Mouse (Mus musculus) liver (tissue): Measurements from ENCODE around the gene Ran.

ENCODE experiments used
- DNase-seq: peaks from one replicate; pipeline ENCODE4 v3.0.0-alpha.2; 2020; ENCODE audit warnings: mixed read lengths

Ran gene

GRCm38 (mm10) chr5:129065946-129066345, 46.1 kb downstream of the Ran start:
- DNase-seq: no peak

GRCm38 (mm10) chr5:129066541-129067230, 46.8 kb downstream of the Ran start:
- DNase-seq: no peak

- no peak for DNase-seq
These were observed 47.5 kb downstream of the Ran start for GRCm38 (mm10) chr5:129067231-129067834.

- no peak for DNase-seq
These were observed 52.0 kb downstream of the Ran start for GRCm38 (mm10) chr5:129071761-129072280.

- DNase-seq: no peak
These were observed 53.5 kb downstream of the Ran start for GRCm38 (mm10) chr5:129073404-129073803.
